In genomic region chr6:84752806-84753420, GRCm38 (mm10) we compare ENCODE assay signal across 11 mouse cellular contexts.
"Had no signal": no experiment of that assay in that cellular context is flagged by ENCODE, and none has a peak within 500 bp of the region (broad histone marks: within the 10 kb centered on the region; RNA-seq: fewer than 3 reads in every experiment).

No protein-coding gene starts in this region.

- H3K27me3 ChIP-seq: limb, embryonic 15.5 days; midbrain, embryonic 12.5 days had no signal

- H3K9ac ChIP-seq: limb, embryonic 15.5 days; liver, embryonic 14.5 days; midbrain, embryonic 12.5 days had no signal

- H3K9me3 ChIP-seq: limb, embryonic 15.5 days; midbrain, embryonic 12.5 days had no signal

- H3K36me3 ChIP-seq: limb, embryonic 15.5 days; midbrain, embryonic 12.5 days had no signal

- H3K27ac ChIP-seq: kidney, postnatal 0 days; limb, embryonic 15.5 days; liver, embryonic 14.5 days; midbrain, embryonic 12.5 days had no signal

- H3K4me1 ChIP-seq: limb, embryonic 15.5 days had no signal

- H3K4me2 ChIP-seq: limb, embryonic 15.5 days; midbrain, embryonic 12.5 days had no signal

- H3K4me3 ChIP-seq: limb, embryonic 15.5 days; midbrain, embryonic 12.5 days had no signal

- DNase-seq: kidney, adult 2 months; kidney, postnatal 36 days; layer of hippocampus, adult 9-11 months; layer of hippocampus, postnatal 36 days; lung, adult 18-20 months; right cerebral cortex, adult 18-20 months; right cerebral cortex, postnatal 25 days had no signal
